Mouse (Mus musculus) liver, postnatal 0 days (tissue): Measurements from ENCODE around the gene Anks1b.

ENCODE experiments used
- CTCF ChIP-seq: sonication (generic); IDR thresholded peaks from 2 replicates; pipeline ENCODE4 v1.5.1; 2016; ENCODE audit warnings: antibody characterized with exemption, low read depth
- EP300 ChIP-seq: IDR thresholded peaks from 2 replicates; pipeline ENCODE4 v1.6.1; 2016; ENCODE audit warnings: antibody characterized with exemption, low read depth, mild to moderate bottlenecking

GRCm38 (mm10) chr10:90718684-90719083 lies 845.4 kb downstream of the Anks1b start:
- TF ChIP-seq CTCF (no peak), EP300 (no peak)
